Mouse (Mus musculus): ENCODE results near the gene Usp33.
"Not testable (repeated sequence)": the region's sequence is repeated elsewhere in the genome, so short reads cannot be mapped to it uniquely, and the experiment has no call there.

Gene Usp33

DNA sequence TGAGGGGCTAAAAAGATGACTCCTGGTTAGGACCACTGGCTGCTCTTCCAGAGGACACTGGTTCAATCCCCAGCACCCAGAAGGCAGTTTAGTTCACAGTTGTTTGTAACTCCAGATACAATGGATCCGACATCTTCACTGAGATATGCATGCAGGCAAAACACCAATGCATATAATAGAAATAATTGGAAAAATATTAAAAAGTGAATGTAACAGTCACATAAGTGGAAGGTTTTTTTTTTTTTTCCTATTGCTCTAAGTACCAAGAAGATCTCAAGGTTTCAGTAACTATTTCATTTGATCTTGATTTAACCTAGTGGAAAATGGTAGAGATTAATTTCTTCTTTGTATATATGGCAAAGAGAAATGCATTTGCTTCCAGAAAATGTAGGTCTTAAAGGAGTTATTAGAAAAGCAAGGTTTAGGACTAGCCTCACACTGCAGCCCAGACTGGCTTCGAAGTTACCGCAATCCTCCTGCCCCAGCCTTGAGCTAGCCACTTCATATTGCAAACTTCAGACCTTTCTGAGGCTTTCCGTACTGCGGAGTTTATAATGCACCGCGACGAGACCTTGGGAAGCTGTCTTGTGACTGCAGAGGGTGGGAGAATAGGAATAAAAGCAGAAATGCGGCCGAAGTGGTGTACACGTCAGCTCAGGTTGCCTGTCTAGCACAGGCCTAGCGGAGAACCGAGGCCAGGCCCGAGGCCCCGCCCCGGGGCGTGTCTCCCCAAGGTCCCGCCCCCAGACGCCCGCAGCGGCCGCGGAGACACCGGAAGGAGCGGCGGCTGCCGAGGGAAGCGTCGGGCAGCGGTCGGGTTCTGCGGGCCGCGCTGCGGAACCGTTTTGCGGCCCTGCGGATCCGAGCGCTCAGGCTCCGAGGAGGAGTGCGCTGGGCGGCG lies at the start of gene Usp33:
TSS of gene Usp33 (plus strand) at position 747 of the 901 bp plus-strand sequence.
- DNase-seq, result peak; percentile 96

DNA sequence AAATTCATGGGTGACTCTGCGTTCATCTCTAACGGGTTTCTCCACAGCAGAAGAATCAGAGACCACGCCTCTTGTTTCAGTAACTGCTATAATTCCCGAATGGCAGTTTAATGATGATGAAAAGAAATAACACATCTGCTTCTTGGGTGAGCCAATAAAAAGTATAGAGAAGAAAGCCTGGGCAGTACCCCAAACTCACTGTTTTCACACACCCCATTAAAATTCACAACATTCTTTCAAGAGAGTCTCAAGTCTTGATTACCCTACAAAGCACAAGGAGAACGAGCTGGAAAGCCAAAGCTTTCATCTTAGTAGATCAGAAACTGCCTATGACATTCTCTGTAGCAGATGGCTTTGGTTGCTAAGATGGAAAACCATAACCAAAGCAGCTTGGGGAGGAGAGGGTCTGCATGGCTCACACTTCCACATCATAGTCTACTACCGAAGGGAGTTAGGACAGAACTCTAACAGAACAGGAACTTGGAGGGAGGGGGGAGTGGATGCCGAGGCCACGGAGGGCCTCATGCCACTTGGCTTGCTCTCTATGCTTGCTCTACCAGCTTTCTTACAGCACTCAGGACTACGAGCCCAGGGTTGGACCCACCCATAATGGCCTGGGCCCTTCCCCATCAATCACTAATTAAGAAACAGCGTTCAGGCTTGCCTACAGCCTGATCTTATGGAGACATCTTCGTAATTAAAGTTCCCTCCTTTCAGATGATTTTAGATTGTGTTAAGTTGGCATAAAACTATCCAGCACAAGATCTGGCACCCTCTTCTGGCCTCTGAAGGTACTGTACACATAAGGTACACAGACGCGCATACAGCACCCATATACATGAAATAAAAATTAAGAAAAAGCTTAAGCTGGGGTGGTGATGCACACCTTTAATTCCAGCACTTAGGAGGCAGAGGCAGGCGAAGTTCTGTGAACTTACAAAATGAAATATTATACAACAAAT lies 45.6 kb upstream of the Usp33 start:
- no peak for DNase-seq

DNA sequence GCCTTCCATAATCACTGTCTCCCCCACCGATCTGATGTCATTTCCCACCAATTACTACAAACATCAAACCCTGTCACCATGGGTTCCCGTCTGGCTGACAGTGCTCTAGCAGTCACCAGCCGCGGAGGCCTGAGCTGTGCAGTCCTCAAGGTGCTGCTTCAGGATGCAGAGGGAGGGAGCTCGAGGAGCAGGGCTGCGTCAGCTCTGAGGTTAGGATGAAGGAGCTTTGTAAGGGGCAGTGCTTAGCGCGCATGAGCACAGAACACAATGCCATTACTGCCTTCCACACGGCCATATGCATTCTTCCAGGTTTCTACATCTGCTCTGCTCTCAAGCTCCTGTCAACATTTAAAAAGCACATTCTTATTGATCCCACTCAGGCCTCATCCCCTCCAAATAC lies 43.3 kb upstream of the Usp33 start:
- no peak for DNase-seq

- DNase-seq, result no peak
Observed at GRCm38 (mm10) chr3:152304093-152304815, 42.0 kb upstream of the Usp33 start.

DNA sequence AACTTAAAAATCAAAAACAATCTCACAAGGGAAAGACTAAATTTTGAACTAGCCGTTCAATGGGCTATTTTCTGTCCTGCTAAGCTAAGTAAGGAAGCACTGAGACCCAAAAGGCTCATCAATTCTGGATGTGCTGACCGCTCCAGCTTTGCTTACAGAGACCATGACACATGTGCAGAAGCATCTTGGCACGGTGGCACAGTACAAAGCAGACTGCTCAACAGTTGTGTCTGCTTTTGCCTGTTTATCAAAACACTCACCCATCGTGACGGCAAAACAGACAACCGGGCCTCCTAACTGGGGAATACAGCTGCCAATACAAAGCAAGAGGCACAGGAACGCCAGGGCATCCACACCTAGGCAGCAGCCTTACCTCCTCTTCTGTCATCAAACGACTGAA lies 41.2 kb upstream of the Usp33 start:
- DNase-seq, result no peak

- DNase-seq, result no peak
Observed at GRCm38 (mm10) chr3:152305971-152306370, 40.3 kb upstream of the Usp33 start.

GRCm38 (mm10) chr3:152308485-152309249 lies 37.6 kb upstream of the Usp33 start:
- DNase-seq, result no peak

GRCm38 (mm10) chr3:152309250-152309645 lies 37.0 kb upstream of the Usp33 start:
- no peak for DNase-seq

GRCm38 (mm10) chr3:152314666-152315065 lies 31.6 kb upstream of the Usp33 start:
- DNase-seq, result not testable (repeated sequence)

DNA sequence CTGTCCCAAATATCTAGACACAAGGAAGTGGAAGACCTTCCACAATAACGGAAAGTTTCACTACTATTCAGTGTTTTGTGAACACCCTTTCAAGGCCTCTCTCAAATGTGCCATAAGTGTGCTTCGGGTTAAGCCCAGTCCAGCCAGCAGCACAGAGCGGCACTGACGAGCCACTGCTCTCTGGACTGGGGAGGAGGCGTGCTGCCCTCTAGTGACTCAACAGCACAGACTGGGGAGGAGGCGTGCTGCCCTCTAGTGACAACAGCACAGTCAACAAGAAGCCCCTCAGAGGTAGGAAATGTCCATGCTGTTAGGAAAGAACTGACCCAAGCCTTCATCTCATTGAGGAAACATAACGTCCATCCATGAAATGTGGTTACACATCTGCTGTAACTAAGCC lies 30.7 kb upstream of the Usp33 start:
- DNase-seq, result peak; percentile 56

DNA sequence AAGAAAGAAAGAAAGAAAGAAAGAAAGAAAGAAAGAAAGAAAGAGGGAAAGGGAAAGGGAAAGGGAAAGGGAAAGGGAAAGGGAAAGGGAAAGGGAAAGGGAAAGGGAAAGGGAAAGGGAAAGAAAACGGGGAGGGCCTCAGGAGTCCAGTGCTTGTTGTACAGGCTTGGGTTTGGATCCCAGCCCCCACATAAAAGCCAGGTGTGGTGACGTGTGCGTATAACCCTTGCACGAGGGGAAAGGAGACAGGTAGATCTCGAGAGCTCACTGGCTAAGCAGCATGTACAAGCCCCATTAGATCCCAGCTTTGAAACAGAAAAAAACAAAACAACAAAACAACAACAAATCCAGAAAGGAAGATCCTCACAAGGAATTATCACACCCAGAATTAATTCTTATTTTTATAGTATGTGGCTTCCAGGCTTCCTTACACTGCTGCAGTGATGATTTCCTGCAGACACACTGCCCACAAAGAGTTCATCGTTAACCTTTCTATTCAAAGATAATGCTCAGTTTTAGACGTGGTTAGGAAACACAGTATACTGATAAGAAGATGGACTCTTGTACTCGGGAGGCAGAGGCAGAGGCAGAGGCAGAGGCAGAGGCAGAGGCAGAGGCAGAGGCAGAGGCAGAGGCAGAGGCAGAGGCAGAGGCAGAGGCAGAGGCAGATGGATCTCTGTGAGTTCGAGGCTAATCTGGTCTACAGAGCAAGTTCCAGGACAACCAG lies 29.7 kb upstream of the Usp33 start:
- not testable (repeated sequence) for DNase-seq

DNA sequence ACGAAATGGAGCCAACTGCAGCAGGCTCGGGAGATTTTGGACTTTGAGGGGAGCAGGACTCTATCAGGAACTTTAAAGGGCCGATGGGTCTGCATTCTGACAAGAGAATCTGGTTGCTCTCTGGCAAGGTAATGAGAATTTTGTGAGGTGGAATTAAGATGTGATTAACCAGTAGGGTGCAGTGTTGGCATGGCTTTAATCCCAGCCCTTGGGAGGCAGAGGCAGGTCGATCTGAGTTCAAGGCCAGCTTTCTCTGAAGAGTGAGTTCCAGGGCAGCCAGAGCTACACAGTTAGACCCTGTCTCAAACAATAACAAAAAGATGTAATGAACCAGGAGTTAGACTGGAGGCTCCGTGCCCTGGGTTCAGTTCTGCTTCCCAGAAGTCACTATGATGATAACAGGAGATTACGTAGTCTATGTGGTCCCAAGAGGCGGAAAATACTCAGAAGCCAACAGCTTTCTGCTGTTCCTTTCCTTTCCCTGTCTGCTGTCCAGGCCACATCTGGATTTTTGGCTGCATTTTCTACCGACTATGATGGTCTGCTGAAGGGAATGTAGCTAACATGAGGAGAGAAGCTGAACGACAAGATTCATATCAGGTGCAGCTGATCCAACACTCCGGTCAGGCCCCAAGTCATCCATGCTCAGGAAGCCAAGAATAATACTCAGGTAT lies 25.2 kb upstream of the Usp33 start:
- no peak for DNase-seq

- DNase-seq, result no peak
Observed at GRCm38 (mm10) chr3:152321765-152322547, 24.3 kb upstream of the Usp33 start.

DNA sequence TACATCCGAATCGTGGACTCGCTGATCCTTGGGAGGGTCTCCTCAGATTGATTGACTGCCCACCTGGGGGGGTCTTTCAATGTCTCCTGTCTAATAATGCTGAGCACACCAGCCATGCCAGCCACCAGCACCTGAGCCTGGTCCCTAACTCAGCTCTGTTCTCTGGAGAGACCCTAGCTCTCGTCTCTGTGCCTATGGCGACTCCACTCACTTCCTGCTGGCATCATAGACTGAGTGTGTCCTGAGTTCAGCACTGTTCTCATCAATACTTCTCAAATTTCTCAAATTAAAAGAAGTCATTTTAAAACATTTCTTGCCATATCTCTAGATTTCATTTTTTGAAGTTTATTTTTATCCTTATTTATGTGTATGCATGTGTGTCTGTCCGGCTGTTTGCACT lies 14.2 kb upstream of the Usp33 start:
- DNase-seq, result no peak

- DNase-seq, result no peak
Observed at GRCm38 (mm10) chr3:152332545-152333300, 13.6 kb upstream of the Usp33 start.

DNA sequence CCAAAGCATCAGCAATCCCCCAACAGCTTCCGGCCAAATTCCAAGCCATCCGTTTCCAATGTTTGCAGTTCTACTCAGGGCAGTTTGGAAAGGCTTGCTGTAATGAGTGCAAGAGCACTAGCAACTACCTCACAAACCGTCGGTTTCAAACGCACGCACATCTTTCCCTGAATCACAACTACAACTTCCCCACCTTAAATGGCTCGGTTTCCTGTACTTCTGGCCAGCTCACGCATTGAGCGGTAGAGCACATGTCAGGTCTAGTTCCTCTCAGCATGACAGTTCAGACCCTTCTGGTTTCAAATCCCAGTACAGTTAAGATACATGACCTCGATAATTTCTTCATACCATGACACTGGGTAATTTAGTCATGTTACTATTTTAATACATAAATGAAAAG lies 12.6 kb upstream of the Usp33 start:
- no peak for DNase-seq

DNA sequence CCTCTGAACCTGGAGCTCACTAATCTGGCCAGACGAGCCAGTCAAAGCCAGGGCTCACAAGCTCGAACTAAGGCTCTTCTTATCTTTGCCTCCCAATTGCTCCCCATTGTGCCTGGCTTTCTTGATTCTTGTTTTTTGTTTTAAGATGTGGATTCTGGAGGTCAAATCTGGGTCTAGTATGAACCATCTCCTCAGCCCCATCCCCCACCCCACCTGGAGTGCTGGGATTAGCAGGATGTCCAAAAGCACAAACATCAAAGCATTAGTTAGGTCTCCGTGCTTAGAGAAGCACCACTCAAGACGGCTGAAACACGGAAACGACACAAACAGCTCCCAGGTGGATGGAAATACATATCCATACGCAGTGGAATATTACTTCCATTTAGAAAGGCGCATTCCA lies 10.2 kb upstream of the Usp33 start:
- no peak for DNase-seq

DNA sequence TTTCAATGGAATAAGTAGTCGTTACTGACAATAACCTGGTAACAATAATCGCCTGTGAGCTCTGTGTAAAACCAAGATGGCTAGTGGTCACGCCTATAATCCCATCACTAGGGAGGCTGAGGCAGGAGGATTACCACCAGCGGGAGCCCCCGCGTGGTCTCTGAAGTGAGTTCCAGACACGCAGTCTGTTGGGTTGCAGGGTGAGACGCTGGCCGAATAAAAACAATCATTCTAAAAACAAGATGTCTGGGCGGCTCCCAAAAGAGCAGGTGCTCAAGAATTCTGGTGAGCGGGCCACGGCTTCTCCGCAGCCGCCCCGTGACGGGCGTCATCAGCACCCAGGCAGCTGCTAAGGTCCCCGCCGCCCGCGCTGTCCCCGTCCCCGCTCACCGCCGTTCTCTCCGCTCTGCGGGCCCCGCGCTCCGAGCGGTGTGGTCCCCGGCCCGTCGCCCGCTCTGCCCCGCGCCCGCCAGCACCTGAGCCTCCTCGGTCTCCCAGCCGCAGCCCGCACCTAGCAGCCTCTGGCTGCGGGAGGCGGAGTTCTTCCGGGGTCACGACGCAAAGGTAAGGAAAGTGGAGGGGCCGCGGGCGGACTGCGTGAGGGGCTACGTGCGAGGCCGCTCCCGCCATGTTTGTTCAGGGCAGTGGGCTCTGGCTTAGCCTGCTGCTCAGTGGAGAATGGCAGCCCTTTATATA lies 6.3 kb upstream of the Usp33 start, which contains the start of gene Miga1:
TSS of gene Miga1 (minus strand) at position 546 of the 696 bp plus-strand sequence.
- peak; percentile 85 for DNase-seq
